Mouse (Mus musculus): ENCODE results near the gene Map3k5. TPM values are rescaled to one million over a fixed set of nuclear protein-coding genes. Genes with fewer than 3 reads are reported as not detected.

The Map3k5 gene
- polyA plus RNA-seq, 1 experiment from 2014 or later = 2.6 TPM

GRCm38 (mm10) chr10:20025781-20026520 lies 91.7 kb downstream of the Map3k5 start:
- peak; percentile 59 for DNase-seq (ENCODE audit: low spot score)
- peaks cover 14% of the 10 kb centered on the region for H3K4me1 ChIP-seq
- no peak overlapping the region for H3K4me3 ChIP-seq
- no peaks in the 10 kb centered on the region for H3K9me3 ChIP-seq
- peaks cover 9% of the 10 kb centered on the region; the same call in 1 of the 2 replicates for H3K36me3 ChIP-seq
- no peaks in the 10 kb centered on the region for H3K27me3 ChIP-seq (ENCODE audit: insufficient read depth, poor library complexity, severe bottlenecking)
- WGBS = 69% methylated on average over 12 of the region's 12 CpGs
- no peak overlapping the region for H3K27ac ChIP-seq

- H3K27me3 ChIP-seq (ENCODE audit: insufficient read depth, poor library complexity, severe bottlenecking) = no peaks in the 10 kb centered on the region
- no peak overlapping the region for H3K27ac ChIP-seq
- no peaks in the 10 kb centered on the region for H3K9me3 ChIP-seq
- H3K4me3 ChIP-seq = no peak overlapping the region
- peak; percentile 52 for DNase-seq (ENCODE audit: low spot score)
- peaks cover 16% of the 10 kb centered on the region; the same call in 1 of the 2 replicates for H3K36me3 ChIP-seq
- no peaks in the 10 kb centered on the region for H3K4me1 ChIP-seq
- WGBS = 88% methylated on average over 1 of the region's 1 CpGs
Measured at GRCm38 (mm10) chr10:20030703-20031102, 96.4 kb downstream of the Map3k5 start.

DNA sequence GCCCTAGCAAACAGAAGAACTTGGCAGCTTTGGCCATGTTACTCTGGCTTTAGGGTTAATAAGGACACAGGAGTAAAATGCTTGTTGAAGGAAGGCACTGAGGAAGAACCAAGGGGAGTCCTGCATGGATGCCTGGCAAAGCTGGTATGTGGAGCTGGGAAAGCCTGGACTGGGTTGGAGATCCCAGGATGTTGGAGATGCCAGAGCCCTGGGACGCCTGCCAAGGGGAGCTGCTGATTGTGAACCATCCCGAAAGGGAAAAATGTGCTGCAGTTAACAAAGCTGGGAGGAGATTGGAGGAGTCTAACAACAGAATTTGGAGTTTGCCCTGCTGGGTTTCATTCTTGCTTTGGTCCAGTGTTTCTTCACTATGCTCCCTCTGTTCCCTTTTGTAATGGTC lies 97.7 kb downstream of the Map3k5 start:
- Histone ChIP-seq H3K27me3 (ENCODE audit: insufficient read depth, poor library complexity, severe bottlenecking) (no peaks in the 10 kb centered on the region), H3K27ac (no peak overlapping the region), H3K36me3 (peaks cover 12% of the 10 kb centered on the region; the same call in 1 of the 2 replicates), H3K4me3 (no peak overlapping the region), H3K9me3 (no peaks in the 10 kb centered on the region), H3K4me1 (no peaks in the 10 kb centered on the region)
- peak; percentile 62 for DNase-seq (ENCODE audit: low spot score)
- WGBS = 75% methylated on average over 2 of the region's 2 CpGs

- Histone ChIP-seq H3K27ac (no peak overlapping the region), H3K27me3 (ENCODE audit: insufficient read depth, poor library complexity, severe bottlenecking) (no peaks in the 10 kb centered on the region), H3K4me3 (no peak overlapping the region), H3K4me1 (no peaks in the 10 kb centered on the region), H3K9me3 (no peaks in the 10 kb centered on the region), H3K36me3 (peaks cover 10% of the 10 kb centered on the region; the same call in 1 of the 2 replicates)
- 66% methylated on average over 2 of the region's 2 CpGs for WGBS
- no peak for DNase-seq (ENCODE audit: low spot score)
Measured at GRCm38 (mm10) chr10:20036375-20036774, 102.1 kb downstream of the Map3k5 start.

DNA sequence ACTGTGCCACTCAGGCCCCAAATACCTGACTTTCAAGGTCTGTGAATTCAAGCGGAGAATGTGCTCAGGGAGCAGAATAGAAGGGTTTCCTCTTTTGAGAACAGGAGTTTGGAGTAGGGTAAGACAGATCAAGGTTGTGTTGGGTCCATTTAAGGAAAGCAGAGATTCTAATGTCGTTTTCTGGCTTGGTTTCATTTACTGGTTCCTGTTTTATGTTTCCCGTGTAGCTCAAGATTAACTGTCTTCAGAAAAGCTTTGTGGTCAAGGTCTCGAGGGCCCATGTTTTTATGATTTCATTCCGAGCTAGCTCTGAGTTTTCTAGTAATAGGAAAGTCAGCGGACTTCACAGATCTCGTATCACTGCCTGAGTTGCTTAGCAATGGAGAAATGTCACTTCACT lies 102.6 kb downstream of the Map3k5 start:
- no peak overlapping the region for H3K4me3 ChIP-seq
- 82% methylated on average over 7 of the region's 7 CpGs for WGBS
- DNase-seq (ENCODE audit: low spot score) = peak; percentile 20
- H3K27me3 ChIP-seq (ENCODE audit: insufficient read depth, poor library complexity, severe bottlenecking) = no peaks in the 10 kb centered on the region
- H3K4me1 ChIP-seq = no peaks in the 10 kb centered on the region
- H3K27ac ChIP-seq = no peak overlapping the region
- H3K36me3 ChIP-seq = peaks cover 10% of the 10 kb centered on the region; the same call in 1 of the 2 replicates
- no peaks in the 10 kb centered on the region for H3K9me3 ChIP-seq

DNA sequence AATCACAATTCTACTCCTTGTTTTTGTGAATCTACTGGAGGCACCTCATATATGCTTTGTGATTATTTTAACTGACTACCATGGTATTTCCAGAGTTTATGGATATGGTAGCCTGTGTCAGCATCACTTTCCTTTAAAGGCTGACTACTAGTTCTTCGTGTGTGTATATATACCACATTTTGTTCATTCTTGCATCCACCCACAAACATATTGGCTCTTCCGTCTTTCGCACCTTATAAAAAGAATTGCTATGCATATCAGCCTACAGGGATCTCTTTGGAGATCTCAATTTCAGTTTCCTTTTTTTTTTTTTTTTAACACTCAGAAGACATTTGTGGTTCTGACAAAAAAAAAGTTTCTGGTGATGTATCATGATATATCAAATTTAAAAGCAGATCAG lies 105.3 kb downstream of the Map3k5 start:
- 93% methylated on average over 3 of the region's 3 CpGs for WGBS
- no peak for DNase-seq (ENCODE audit: low spot score)
- H3K27ac ChIP-seq = no peak overlapping the region
- 0 out of 2 replicates have a peak, but pooled peaks cover 2% of the 10 kb centered on the region for H3K36me3 ChIP-seq
- no peaks in the 10 kb centered on the region for H3K9me3 ChIP-seq
- H3K27me3 ChIP-seq (ENCODE audit: insufficient read depth, poor library complexity, severe bottlenecking) = no peaks in the 10 kb centered on the region
- no peak overlapping the region for H3K4me3 ChIP-seq
- H3K4me1 ChIP-seq = no peaks in the 10 kb centered on the region

GRCm38 (mm10) chr10:20040116-20040515 lies 105.8 kb downstream of the Map3k5 start:
- H3K27ac ChIP-seq = no peak overlapping the region
- no peak overlapping the region for H3K4me3 ChIP-seq
- H3K9me3 ChIP-seq = no peaks in the 10 kb centered on the region
- H3K4me1 ChIP-seq = no peaks in the 10 kb centered on the region
- 0 out of 2 replicates have a peak, but pooled peaks cover 2% of the 10 kb centered on the region for H3K36me3 ChIP-seq
- 82% methylated on average over 7 of the region's 7 CpGs for WGBS
- peak; percentile 61 for DNase-seq (ENCODE audit: low spot score)
- no peaks in the 10 kb centered on the region for H3K27me3 ChIP-seq (ENCODE audit: insufficient read depth, poor library complexity, severe bottlenecking)

DNA sequence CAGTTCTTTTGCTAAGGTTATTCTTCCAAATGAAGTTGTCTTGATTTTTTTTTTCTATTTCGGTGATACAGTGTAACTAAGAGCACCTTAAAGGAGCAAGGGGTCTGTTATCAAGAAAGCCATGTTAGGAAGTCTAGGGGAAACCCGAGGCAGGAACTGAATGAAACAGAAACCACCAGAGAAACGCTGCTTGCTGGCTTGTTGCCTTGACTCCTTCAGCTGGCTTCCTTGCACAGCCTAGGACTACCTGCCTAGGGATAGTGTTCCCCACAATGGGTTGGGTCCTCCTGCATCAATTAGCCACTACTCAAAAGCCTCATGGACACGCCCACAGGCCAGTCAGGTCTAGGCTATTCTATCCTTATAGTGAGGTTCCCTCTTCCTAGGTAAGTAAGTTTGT lies 106.4 kb downstream of the Map3k5 start:
- Histone ChIP-seq H3K27ac (no peak overlapping the region), H3K27me3 (ENCODE audit: insufficient read depth, poor library complexity, severe bottlenecking) (no peaks in the 10 kb centered on the region), H3K4me3 (no peak overlapping the region), H3K36me3 (0 out of 2 replicates have a peak, but pooled peaks cover 2% of the 10 kb centered on the region), H3K4me1 (no peaks in the 10 kb centered on the region), H3K9me3 (no peaks in the 10 kb centered on the region)
- WGBS = 77% methylated on average over 4 of the region's 4 CpGs
- DNase-seq (ENCODE audit: low spot score) = no peak

- Histone ChIP-seq H3K27ac (no peak overlapping the region), H3K27me3 (ENCODE audit: insufficient read depth, poor library complexity, severe bottlenecking) (no peaks in the 10 kb centered on the region), H3K4me3 (no peak overlapping the region), H3K9me3 (no peaks in the 10 kb centered on the region), H3K4me1 (no peaks in the 10 kb centered on the region), H3K36me3 (0 out of 2 replicates have a peak, but pooled peaks cover 4% of the 10 kb centered on the region)
- DNase-seq (ENCODE audit: low spot score) = no peak
- WGBS = 93% methylated on average over 8 of the region's 8 CpGs
Measured at GRCm38 (mm10) chr10:20042081-20042480, 107.8 kb downstream of the Map3k5 start.

DNA sequence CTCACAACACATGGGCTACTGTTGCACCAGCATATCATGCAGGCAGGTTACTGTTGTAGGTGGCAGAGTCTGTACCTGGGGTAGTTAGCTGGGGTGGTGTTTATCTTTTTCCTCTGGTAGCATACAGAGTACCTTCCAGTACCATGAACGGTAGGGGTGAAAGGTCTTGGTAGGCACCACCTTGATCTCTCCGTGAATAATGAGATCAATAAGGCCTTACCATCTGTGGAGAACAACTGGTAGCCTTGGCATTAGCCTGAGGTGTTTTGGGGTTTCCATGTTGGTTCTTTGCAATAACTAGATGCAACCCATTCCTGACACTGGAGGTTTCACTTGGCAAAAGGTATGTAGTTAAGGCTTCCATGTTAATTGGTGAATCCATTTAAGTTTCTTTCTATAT lies 109.8 kb downstream of the Map3k5 start:
- Histone ChIP-seq H3K27ac (no peak overlapping the region), H3K36me3 (0 out of 2 replicates have a peak, but pooled peaks cover 4% of the 10 kb centered on the region), H3K27me3 (ENCODE audit: insufficient read depth, poor library complexity, severe bottlenecking) (no peaks in the 10 kb centered on the region), H3K9me3 (no peaks in the 10 kb centered on the region), H3K4me3 (no peak overlapping the region), H3K4me1 (no peaks in the 10 kb centered on the region)
- DNase-seq (ENCODE audit: low spot score) = peak; percentile 52
- 96% methylated on average over 2 of the region's 2 CpGs for WGBS

- Histone ChIP-seq H3K4me3 (no peak overlapping the region), H3K4me1 (no peaks in the 10 kb centered on the region), H3K27ac (no peak overlapping the region), H3K36me3 (0 out of 2 replicates have a peak, but pooled peaks cover 4% of the 10 kb centered on the region), H3K27me3 (ENCODE audit: insufficient read depth, poor library complexity, severe bottlenecking) (no peaks in the 10 kb centered on the region), H3K9me3 (no peaks in the 10 kb centered on the region)
- peak; percentile 13 for DNase-seq (ENCODE audit: low spot score)
- 86% methylated on average over 4 of the region's 4 CpGs for WGBS
Measured at GRCm38 (mm10) chr10:20045733-20046495, 111.6 kb downstream of the Map3k5 start.

- Histone ChIP-seq H3K9me3 (no peaks in the 10 kb centered on the region), H3K4me3 (no peak overlapping the region), H3K36me3 (peaks cover 28% of the 10 kb centered on the region), H3K27me3 (ENCODE audit: insufficient read depth, poor library complexity, severe bottlenecking) (no peaks in the 10 kb centered on the region), H3K27ac (no peak overlapping the region), H3K4me1 (no peaks in the 10 kb centered on the region)
- peak; percentile 42 for DNase-seq (ENCODE audit: low spot score)
- 90% methylated on average over 14 of the region's 14 CpGs for WGBS
Measured at GRCm38 (mm10) chr10:20056859-20057644, 122.8 kb downstream of the Map3k5 start.

Measured in heart, embryonic 10.5 days (tissue).